Mouse (Mus musculus): ENCODE results near the gene Dnm3. TPM values are rescaled to one million over a fixed set of nuclear protein-coding genes. Genes with fewer than 3 reads are reported as not detected.
"Not testable (repeated sequence)": the region's sequence is repeated elsewhere in the genome, so short reads cannot be mapped to it uniquely, and the experiment has no call there.

Gene Dnm3
- polyA plus RNA-seq, 1 experiment from 2014 or later = 1.1 TPM

DNA sequence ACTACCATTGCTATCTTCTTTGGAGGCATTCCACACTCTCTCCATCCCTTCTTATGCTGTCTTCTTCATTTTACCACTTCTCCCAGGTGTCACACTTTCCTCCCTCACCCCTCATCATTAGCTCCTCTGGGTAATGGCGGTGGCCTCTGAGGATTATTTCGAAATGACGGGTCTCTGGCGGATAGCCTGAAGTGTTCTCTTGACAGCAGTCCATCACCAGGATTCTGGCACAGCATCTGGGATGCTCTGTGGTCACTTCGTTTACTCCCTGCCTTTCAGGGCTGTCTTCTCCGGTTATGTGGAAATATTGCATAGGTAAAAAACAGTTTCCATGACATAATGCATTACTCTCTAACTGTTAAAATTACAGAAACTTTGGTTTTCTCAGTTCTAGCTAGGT lies 55.0 kb downstream of the Dnm3 start:
- no peak overlapping the region for H3K9ac ChIP-seq
- H3K4me3 ChIP-seq = no peak overlapping the region
- no peaks in the 10 kb centered on the region for H3K4me1 ChIP-seq
- H3K9me3 ChIP-seq (replicated peaks) = no peaks in the 10 kb centered on the region
- H3K27me3 ChIP-seq (replicated peaks) = no peaks in the 10 kb centered on the region
- H3K27ac ChIP-seq = no peak overlapping the region
- no peak for ATAC-seq
- 58% methylated on average over 6 of the region's 6 CpGs for WGBS (ENCODE audit: insufficient replicate concordance)
- no peaks in the 10 kb centered on the region for H3K36me3 ChIP-seq
- H3K4me2 ChIP-seq = no peak overlapping the region

DNA sequence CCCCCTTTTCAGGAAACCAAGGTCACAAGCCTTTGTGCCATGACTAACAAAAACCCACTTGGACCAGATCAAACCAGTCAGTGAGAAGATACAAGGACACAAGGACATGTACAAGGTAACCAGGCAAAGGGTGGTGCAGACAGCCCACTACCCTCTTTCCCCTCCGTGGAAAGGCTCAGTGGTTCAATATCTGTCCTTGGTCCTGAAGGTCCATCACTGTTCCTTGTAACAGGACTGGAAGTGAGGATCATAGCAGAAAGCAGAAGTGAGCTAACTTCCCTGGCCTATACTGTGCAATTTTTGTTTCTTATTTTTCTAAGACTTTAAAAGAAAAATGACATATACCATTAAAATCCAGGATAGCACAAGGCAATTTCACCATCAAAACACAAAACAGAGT lies 64.0 kb downstream of the Dnm3 start:
- 8% methylated on average over 1 of the region's 1 CpGs for WGBS (ENCODE audit: insufficient replicate concordance)
- Histone ChIP-seq H3K36me3 (no peaks in the 10 kb centered on the region), H3K9me3 (replicated peaks) (no peaks in the 10 kb centered on the region), H3K9ac (no peak overlapping the region), H3K4me1 (no peaks in the 10 kb centered on the region), H3K27me3 (replicated peaks) (no peaks in the 10 kb centered on the region), H3K4me3 (no peak overlapping the region), H3K27ac (no peak overlapping the region), H3K4me2 (no peak overlapping the region)
- ATAC-seq = no peak

DNA sequence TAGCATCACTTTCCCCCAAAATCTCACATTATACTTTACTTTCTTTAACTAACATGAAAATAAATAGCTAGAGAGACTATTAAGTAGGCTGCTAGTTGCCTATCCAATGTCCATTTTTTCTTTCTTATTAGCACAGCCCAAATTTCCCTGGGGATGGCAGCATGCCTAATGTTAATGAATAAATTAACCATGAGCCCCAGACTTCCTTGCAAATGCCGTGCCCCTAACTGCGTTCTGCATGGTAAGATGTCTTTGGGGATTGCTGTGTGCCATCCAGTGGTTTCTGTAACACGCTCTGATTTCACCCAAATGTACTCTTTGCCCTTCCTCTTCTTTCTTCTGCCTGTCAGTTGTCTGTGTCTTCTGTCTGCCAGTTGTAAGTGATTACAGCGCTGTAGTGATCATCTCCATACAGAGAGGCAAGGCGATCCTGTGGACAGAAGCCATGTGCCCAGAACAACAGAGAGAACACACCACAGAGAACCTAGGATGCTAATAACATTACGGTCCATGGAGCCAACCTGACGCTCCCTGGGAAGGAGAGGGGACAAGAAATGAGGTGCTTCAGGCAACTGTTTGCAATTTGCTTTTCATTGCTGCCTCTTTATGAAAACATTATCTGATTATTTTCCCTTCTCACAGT lies 64.9 kb downstream of the Dnm3 start:
- ATAC-seq = no peak
- Histone ChIP-seq H3K27me3 (replicated peaks) (no peaks in the 10 kb centered on the region), H3K36me3 (no peaks in the 10 kb centered on the region), H3K9ac (no peak overlapping the region), H3K4me3 (no peak overlapping the region), H3K9me3 (replicated peaks) (no peaks in the 10 kb centered on the region), H3K4me2 (no peak overlapping the region), H3K4me1 (no peaks in the 10 kb centered on the region), H3K27ac (no peak overlapping the region)
- WGBS (ENCODE audit: insufficient replicate concordance) = 71% methylated on average over 7 of the region's 7 CpGs

DNA sequence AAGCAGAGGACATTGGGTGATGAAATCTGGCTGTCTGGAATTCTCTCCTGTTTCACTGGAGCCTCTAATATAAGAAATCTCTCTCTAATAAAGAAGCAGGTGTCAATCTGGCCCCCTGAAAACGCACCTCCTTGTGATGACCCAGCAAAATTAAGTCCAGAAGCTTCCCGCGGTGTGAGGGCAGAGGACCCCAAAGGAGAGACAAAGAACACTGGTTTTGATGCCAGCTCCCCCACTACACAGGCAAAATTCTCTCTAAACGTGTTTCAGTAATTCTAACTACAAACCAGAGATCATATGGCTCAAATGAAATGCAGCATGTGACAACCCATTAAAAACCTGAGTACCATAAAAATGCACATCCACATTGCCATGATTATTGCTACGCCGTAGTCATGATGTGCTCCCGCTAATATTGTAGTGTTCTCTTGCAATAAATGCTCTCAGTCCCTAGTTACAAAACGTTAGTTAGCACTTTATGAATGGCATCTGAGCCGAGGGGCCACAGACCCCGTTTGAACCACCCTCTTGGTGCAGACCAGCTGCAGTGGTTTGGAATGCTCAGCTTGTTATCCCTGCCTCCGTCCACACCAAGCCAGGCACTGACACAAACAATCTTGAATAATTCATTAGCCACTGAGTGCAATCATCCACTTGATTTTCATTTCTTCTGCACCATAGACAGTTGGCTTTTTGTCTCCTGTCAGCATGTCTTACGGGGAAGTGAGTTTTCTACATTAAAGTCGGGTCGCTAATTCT lies 67.4 kb downstream of the Dnm3 start:
- 73% methylated on average over 14 of the region's 14 CpGs for WGBS (ENCODE audit: insufficient replicate concordance)

DNA sequence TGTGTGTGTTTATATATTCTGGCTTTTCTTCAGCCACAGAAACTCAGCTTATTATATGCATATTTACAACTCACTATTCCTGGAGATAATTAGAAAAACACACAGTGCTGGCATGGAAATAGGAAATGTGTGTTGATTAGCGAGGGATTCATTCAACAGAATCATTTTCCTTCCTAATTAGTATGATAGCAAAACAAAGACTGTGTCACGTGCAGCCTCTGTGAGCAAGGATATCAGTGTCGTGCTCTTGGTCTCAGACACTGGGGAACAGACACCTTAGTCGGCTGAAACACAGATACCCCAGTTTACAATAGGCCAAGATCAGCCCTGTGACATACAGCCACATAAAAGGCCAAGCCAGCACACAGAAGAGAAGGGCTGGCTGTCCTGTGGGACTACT lies 83.3 kb downstream of the Dnm3 start:
- Histone ChIP-seq H3K4me2 (no peak overlapping the region), H3K27ac (no peak overlapping the region), H3K4me1 (no peaks in the 10 kb centered on the region), H3K27me3 (replicated peaks) (no peaks in the 10 kb centered on the region), H3K9me3 (replicated peaks) (no peaks in the 10 kb centered on the region), H3K4me3 (no peak overlapping the region), H3K9ac (no peak overlapping the region), H3K36me3 (no peaks in the 10 kb centered on the region)
- no peak for ATAC-seq
- 50% methylated on average over 4 of the region's 4 CpGs for WGBS (ENCODE audit: insufficient replicate concordance)

More for the DNA sequence above, 67.4 kb downstream of the Dnm3 start:
- Histone ChIP-seq H3K4me3 (no peak overlapping the region), H3K9me3 (replicated peaks) (no peaks in the 10 kb centered on the region), H3K4me2 (no peak overlapping the region), H3K27ac (no peak overlapping the region), H3K4me1 (no peaks in the 10 kb centered on the region), H3K9ac (no peak overlapping the region), H3K27me3 (replicated peaks) (no peaks in the 10 kb centered on the region), H3K36me3 (no peaks in the 10 kb centered on the region)
- no peak for ATAC-seq

DNA sequence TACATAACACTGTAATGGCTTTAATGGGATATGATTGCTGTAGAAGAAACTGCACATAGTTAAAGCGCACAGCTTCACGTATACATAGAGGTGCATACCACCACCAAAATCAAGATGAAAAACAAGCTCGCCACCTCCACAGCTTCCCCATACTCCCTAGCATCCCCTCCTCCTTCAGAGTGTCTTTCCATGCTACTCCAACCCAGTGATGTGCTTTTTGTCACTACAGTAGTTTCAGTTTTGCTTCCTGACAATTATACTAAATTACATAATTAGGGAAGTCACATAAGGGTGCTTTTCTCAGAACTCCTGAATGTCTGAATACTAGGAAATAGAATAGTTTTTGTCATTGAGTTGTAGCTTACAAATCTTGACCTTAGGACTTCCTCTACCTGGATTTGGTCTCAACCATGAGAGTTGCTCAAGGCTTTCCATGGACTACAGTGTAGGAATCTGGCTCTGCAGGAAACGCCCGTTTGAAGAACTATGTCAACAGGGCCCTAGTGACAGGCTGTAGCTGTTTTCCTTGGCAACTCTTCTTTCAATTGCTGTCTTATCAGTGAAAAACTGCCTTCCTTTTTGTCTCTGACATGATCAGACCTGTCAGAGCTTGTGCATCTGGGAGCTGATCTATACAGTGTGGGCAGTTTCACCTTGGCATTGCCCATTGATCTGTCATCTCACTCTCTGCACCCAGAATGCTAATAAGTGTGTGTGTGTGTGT lies 89.2 kb downstream of the Dnm3 start:
- Histone ChIP-seq H3K36me3 (no peaks in the 10 kb centered on the region), H3K4me3 (no peak overlapping the region), H3K4me1 (no peaks in the 10 kb centered on the region), H3K27me3 (replicated peaks) (no peaks in the 10 kb centered on the region), H3K27ac (no peak overlapping the region), H3K4me2 (no peak overlapping the region), H3K9ac (no peak overlapping the region), H3K9me3 (replicated peaks) (no peaks in the 10 kb centered on the region)
- 57% methylated on average over 5 of the region's 5 CpGs for WGBS (ENCODE audit: insufficient replicate concordance)
- no peak for ATAC-seq

DNA sequence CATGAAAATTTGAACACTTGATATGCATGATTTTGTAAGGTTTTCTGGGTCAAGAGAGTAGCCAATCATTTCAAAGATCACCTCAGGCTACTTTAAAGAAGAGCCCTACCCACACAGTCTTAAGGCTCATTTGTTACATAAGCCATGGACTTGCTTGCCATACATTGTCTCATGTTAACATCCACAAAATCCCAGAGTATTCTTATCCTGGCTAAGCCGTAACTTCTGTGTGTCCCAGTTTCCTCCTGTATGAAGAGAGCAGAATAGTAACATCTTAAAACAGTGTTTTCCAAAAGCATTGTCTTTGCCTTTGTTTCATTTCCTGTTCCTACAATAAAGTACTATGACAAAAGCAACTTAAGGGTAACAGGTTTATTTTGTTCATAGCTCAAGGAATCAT lies 104.8 kb downstream of the Dnm3 start:
- H3K27ac ChIP-seq; H3K4me1 ChIP-seq; H3K36me3 ChIP-seq; H3K4me2 ChIP-seq; ATAC-seq; H3K9ac ChIP-seq; H3K9me3 ChIP-seq (replicated peaks); H3K4me3 ChIP-seq; H3K27me3 ChIP-seq (replicated peaks): not testable (repeated sequence)
- WGBS (ENCODE audit: insufficient replicate concordance) = 78% methylated on average over 1 of the region's 1 CpGs

DNA sequence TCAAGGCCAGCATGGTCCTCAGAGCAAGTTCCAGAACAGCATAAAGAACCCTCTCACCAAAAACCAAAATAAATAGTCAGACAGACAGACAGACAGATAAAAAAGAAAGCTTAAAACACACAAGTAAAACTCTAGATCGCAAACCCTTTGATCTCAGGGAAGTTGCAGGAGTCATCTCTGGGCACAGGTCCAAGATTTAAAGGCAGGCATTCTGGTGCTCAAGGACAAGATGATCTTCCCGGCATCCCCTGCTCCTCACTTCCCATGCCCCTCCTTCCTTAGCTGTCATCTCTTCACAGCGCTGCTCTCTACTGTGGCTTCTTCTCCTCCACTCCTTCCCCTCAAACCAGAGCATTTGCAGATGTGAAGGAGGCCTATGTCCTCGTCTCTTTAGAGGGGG lies 108.1 kb downstream of the Dnm3 start:
- Histone ChIP-seq H3K9me3 (replicated peaks) (no peaks in the 10 kb centered on the region), H3K4me2 (no peak overlapping the region), H3K27ac (no peak overlapping the region), H3K9ac (no peak overlapping the region), H3K4me3 (no peak overlapping the region), H3K27me3 (replicated peaks) (no peaks in the 10 kb centered on the region), H3K4me1 (no peaks in the 10 kb centered on the region), H3K36me3 (no peaks in the 10 kb centered on the region)
- ATAC-seq = no peak
- 57% methylated on average over 4 of the region's 4 CpGs for WGBS (ENCODE audit: insufficient replicate concordance)

DNA sequence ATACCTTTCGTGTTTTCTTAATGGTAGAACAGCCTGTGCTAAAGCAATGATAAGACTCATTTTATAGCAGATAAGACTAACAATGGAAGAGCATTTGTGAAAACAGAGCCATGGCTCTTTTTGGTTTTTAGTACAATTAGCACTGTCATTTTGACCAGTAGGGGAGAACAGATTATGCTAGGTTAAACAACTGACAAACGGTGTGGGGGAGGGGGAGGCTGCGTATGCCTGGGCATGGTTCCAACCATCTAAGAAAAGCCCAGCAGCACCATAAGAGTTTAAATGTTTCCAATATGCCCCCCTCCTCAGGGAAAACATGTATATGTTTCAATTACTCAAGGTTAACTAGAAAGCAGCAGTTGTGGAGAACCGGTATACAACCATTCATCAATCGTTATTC lies 115.9 kb downstream of the Dnm3 start:
- Histone ChIP-seq H3K36me3 (no peaks in the 10 kb centered on the region), H3K27me3 (replicated peaks) (no peaks in the 10 kb centered on the region), H3K9me3 (replicated peaks) (no peaks in the 10 kb centered on the region), H3K4me2 (no peak overlapping the region), H3K9ac (no peak overlapping the region), H3K4me3 (no peak overlapping the region), H3K4me1 (no peaks in the 10 kb centered on the region), H3K27ac (no peak overlapping the region)
- WGBS (ENCODE audit: insufficient replicate concordance) = 59% methylated on average over 5 of the region's 5 CpGs
- ATAC-seq = no peak

DNA sequence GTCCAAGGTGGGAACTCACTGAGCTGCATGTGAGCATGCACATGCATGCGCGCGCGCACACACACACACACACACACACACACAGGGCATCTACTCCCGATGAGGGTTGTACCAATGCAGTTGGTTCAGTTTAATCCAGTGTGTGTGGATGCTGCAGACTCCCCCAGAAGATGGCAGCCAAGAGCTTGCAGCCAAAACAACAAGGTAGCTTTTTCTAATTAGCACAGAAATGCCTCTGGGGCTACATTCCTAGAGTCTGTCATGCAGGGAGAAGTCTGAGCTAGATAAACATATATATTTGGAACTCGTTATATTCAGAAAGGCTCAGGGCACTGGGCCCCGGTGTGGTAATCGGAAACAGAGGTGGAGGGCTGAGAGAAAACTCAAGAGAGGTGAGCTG lies 118.6 kb downstream of the Dnm3 start:
- H3K27me3 ChIP-seq (replicated peaks) = no peaks in the 10 kb centered on the region
- H3K9me3 ChIP-seq (replicated peaks) = no peaks in the 10 kb centered on the region
- H3K9ac ChIP-seq = no peak overlapping the region
- no peak for ATAC-seq
- no peaks in the 10 kb centered on the region for H3K4me1 ChIP-seq
- H3K36me3 ChIP-seq = no peaks in the 10 kb centered on the region
- no peak overlapping the region for H3K27ac ChIP-seq
- no peak overlapping the region for H3K4me3 ChIP-seq
- H3K4me2 ChIP-seq = no peak overlapping the region
- 49% methylated on average over 8 of the region's 8 CpGs for WGBS (ENCODE audit: insufficient replicate concordance)

DNA sequence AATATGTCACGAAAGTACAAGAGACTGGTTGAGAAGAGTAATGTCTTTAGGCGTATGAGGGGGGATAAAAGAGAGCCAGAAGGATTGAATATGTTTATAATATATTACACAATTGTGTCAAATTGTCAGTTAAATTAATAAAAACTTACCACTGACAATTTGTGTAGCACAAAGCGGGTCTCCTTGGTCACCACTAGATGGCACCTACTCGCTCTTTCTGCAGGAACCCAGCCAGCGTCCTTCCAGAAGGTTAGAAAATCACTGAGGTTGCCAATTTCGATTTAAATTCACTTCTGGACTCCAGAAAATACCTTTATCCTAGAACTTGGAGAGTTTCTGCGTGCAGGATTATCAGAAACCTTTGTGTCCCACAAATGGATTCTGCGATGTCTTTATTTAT lies 119.8 kb downstream of the Dnm3 start:
- no peak for ATAC-seq
- no peak overlapping the region for H3K27ac ChIP-seq
- 29% methylated on average over 8 of the region's 8 CpGs for WGBS (ENCODE audit: insufficient replicate concordance)
- no peaks in the 10 kb centered on the region for H3K9me3 ChIP-seq (replicated peaks)
- H3K4me2 ChIP-seq = no peak overlapping the region
- no peaks in the 10 kb centered on the region for H3K4me1 ChIP-seq
- no peak overlapping the region for H3K4me3 ChIP-seq
- no peaks in the 10 kb centered on the region for H3K27me3 ChIP-seq (replicated peaks)
- no peaks in the 10 kb centered on the region for H3K36me3 ChIP-seq
- no peak overlapping the region for H3K9ac ChIP-seq

DNA sequence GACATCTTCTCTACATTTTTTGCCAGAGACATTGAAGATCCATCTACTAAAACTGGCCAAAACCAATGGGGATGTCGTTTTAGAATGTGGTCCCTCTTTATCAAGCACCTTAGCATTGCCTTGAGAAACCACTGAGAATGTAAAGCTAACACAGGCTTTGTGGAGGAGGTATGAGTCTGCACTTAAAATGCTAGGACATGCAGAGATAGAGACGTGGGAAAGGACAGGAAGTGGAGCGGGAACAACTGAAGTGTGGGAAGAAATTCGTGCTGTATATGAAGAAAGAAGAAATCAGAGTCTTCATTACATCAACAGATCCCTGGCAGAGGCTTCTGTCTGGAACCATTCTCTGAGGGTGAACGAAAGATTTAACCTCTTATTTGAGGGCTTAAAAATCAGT lies 121.4 kb downstream of the Dnm3 start:
- no peak overlapping the region for H3K4me2 ChIP-seq
- no peaks in the 10 kb centered on the region for H3K27me3 ChIP-seq (replicated peaks)
- no peak overlapping the region for H3K9ac ChIP-seq
- ATAC-seq = no peak
- H3K9me3 ChIP-seq (replicated peaks) = no peaks in the 10 kb centered on the region
- no peaks in the 10 kb centered on the region for H3K4me1 ChIP-seq
- 36% methylated on average over 5 of the region's 5 CpGs for WGBS (ENCODE audit: insufficient replicate concordance)
- no peak overlapping the region for H3K4me3 ChIP-seq
- H3K27ac ChIP-seq = no peak overlapping the region
- no peaks in the 10 kb centered on the region for H3K36me3 ChIP-seq
